ENCODE assay signal across 8 mouse cellular contexts in the genomic region with DNA sequence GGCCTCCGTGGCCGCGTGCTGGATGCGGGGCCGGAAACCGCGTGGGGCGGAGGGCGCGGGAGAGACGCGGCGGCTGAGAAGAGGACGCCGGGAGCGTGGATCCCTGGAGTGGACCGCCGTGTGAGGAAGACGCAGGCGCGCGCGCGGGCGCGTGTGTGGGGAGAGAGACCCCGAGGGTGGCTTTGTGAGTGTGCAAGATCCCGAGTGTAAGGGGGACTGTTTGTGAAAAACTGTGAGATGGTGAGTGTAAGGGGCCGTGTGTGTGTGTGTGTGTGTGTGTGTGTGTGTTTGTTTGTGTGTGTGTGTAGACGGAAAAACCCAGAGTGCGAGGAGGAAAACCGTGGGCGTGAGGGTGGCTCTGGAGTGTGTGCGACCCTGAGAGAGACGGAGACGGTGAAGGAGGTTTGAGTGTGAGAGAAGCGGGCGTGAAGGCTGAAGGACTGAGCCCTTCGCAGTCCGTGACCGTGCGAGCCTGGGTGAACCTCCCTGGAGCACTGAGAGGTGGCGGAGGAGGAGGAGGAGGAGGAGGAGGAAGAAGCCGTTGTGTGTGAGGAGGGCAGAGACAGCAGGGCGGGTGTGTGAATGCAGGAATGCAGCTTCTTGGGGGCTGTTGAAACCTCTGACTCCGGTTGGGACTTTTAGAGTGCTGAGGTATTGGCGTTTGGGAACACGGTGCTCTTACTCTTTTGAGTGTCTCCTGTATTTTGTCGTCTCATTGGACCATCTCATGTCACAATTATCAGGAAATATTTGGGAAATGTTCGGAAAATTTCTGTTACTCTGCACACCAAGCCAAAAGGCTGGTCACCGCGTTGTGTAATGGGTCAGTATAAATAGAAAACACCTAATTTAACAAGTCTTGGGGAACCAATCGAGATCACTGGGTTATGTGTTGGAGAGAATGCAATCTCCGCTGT. TPM values are rescaled to one million over a fixed set of nuclear protein-coding genes. Genes with fewer than 3 reads are reported as not detected.
DNase-seq lines count a peak whose midpoint lies in the region; ATAC-seq and TF ChIP-seq lines count a peak whose summit lies in the region.

No protein-coding gene starts in this region.

- H3K9me3 ChIP-seq in forebrain, embryonic 14.5 days (replicated peaks; ENCODE audit: control insufficient read depth, low read length) = no peaks in the 10 kb centered on the region
- H3K9me3 ChIP-seq in hindbrain, embryonic 13.5 days = no peaks in the 10 kb centered on the region
- H3K9me3 ChIP-seq in midbrain, embryonic 14.5 days (ENCODE audit: control insufficient read depth, low read length) = no peaks in the 10 kb centered on the region
- H3K9me3 ChIP-seq in stomach, embryonic 14.5 days (ENCODE audit: control insufficient read depth, low read depth, low read length) = no peaks in the 10 kb centered on the region

- peaks cover 4% of the 10 kb centered on the region; the same call in 1 of the 2 replicates for H3K36me3 ChIP-seq in forebrain, embryonic 14.5 days (ENCODE audit: control insufficient read depth, insufficient read depth, low read length)
- peaks cover 4% of the 10 kb centered on the region for H3K36me3 ChIP-seq in hindbrain, embryonic 13.5 days
- no peaks in the 10 kb centered on the region for H3K36me3 ChIP-seq in liver, adult 2 months (ENCODE audit: control insufficient read depth, insufficient read depth, low read length)
- no peaks in the 10 kb centered on the region for H3K36me3 ChIP-seq in midbrain, embryonic 14.5 days (ENCODE audit: control insufficient read depth, insufficient read depth, low read length)
- H3K36me3 ChIP-seq in stomach, embryonic 14.5 days (ENCODE audit: control insufficient read depth, insufficient read depth, low read length) = peaks cover 2% of the 10 kb centered on the region; the same call in 1 of the 2 replicates

- no peaks in the 10 kb centered on the region for H3K27me3 ChIP-seq in forebrain, embryonic 14.5 days (replicated peaks; ENCODE audit: control insufficient read depth, insufficient read depth, low read length)
- H3K27me3 ChIP-seq in hindbrain, embryonic 13.5 days = no peaks in the 10 kb centered on the region
- H3K27me3 ChIP-seq in liver, adult 2 months (ENCODE audit: control insufficient read depth, insufficient read depth, low read length) = peaks cover 11% of the 10 kb centered on the region
- H3K27me3 ChIP-seq in midbrain, embryonic 14.5 days (ENCODE audit: control insufficient read depth, insufficient read depth, low read length) = no peaks in the 10 kb centered on the region
- H3K27me3 ChIP-seq in stomach, embryonic 14.5 days (ENCODE audit: control insufficient read depth, insufficient read depth, low read length) = no peaks in the 10 kb centered on the region

- peak overlapping the region; percentile 91 for H3K4me2 ChIP-seq in forebrain, embryonic 14.5 days (ENCODE audit: low read length)
- peak overlapping the region; percentile 90 for H3K4me2 ChIP-seq in hindbrain, embryonic 13.5 days
- H3K4me2 ChIP-seq in midbrain, embryonic 14.5 days (ENCODE audit: low read length) = peak overlapping the region; percentile 92
- H3K4me2 ChIP-seq in stomach, embryonic 14.5 days (replicated peaks; ENCODE audit: low read depth, low read length) = peak overlapping the region; percentile 82

- H3K27ac ChIP-seq in forebrain, embryonic 14.5 days (ENCODE audit: low read depth, low read length) = peak overlapping the region; percentile 90
- peak overlapping the region; percentile 96 for H3K27ac ChIP-seq in hindbrain, embryonic 13.5 days
- no peak overlapping the region for H3K27ac ChIP-seq in liver, adult 2 months (replicated peaks; ENCODE audit: insufficient read depth, low read depth, low read length)
- peak overlapping the region; percentile 95 for H3K27ac ChIP-seq in midbrain, embryonic 14.5 days (replicated peaks; ENCODE audit: low read depth, low read length)
- peak overlapping the region; percentile 66 for H3K27ac ChIP-seq in stomach, embryonic 14.5 days (ENCODE audit: low read length)

- peak; percentile 80 for ATAC-seq in forebrain, embryonic 14.5 days
- ATAC-seq in hindbrain, embryonic 13.5 days (ENCODE audit: low FRiP score) = peak; percentile 85
- peak; percentile 78 for ATAC-seq in midbrain, embryonic 14.5 days (ENCODE audit: low FRiP score, low TSS enrichment)
- ATAC-seq in stomach, embryonic 14.5 days (ENCODE audit: insufficient number of reproducible peaks, insufficient read depth, low FRiP score, low read depth) = peak; percentile 63

- TF ChIP-seq POLR2A in liver, adult 2 months (IDR thresholded peaks at IDR 0.05; ENCODE audit: extremely low read depth, insufficient read depth, low read length) = no peak

- intact Hi-C loops in heart, postnatal 25 days (cut with DNase I) = no loop called here

- peaks cover 5% of the 10 kb centered on the region; the same call in 1 of the 2 replicates for H3K4me1 ChIP-seq in forebrain, embryonic 14.5 days (ENCODE audit: control insufficient read depth, insufficient read depth, low read length)
- peaks cover 13% of the 10 kb centered on the region for H3K4me1 ChIP-seq in hindbrain, embryonic 13.5 days (replicated peaks)
- H3K4me1 ChIP-seq in liver, adult 2 months (ENCODE audit: control insufficient read depth, insufficient read depth, low read length) = peaks cover 7% of the 10 kb centered on the region; the same call in 1 of the 2 replicates
- H3K4me1 ChIP-seq in midbrain, embryonic 14.5 days (ENCODE audit: control insufficient read depth, insufficient read depth, low read length) = peaks cover 8% of the 10 kb centered on the region
- H3K4me1 ChIP-seq in stomach, embryonic 14.5 days (ENCODE audit: control insufficient read depth, insufficient read depth, low read length) = peaks cover 3% of the 10 kb centered on the region; the same call in 1 of the 2 replicates

- DNase-seq in heart, adult 11 months = peak; percentile 95
- DNase-seq in heart, postnatal 25 days (ENCODE audit: low spot score) = no peak
- peak; percentile 29 for DNase-seq in adrenal gland, postnatal 25 days
- DNase-seq in forebrain, embryonic 14.5 days (ENCODE audit: low spot score) = peak; percentile 75
- no peak for DNase-seq in liver, adult 2 months (ENCODE audit: extremely low read depth, low read depth, low spot score)
- peak; percentile 86 for DNase-seq in midbrain, embryonic 14.5 days

- H3K9ac ChIP-seq in forebrain, embryonic 14.5 days (ENCODE audit: low read length) = peak overlapping the region; percentile 93
- H3K9ac ChIP-seq in hindbrain, embryonic 13.5 days = peak overlapping the region; percentile 93
- H3K9ac ChIP-seq in liver, adult 2 months (ENCODE audit: low read depth, low read length) = peak overlapping the region; percentile 69
- H3K9ac ChIP-seq in midbrain, embryonic 14.5 days (replicated peaks; ENCODE audit: low read length) = peak overlapping the region; percentile 93
- H3K9ac ChIP-seq in stomach, embryonic 14.5 days (replicated peaks; ENCODE audit: low read depth, low read length) = peak overlapping the region; percentile 72

- peak overlapping the region; percentile 81 for H3K4me3 ChIP-seq in forebrain, embryonic 14.5 days (ENCODE audit: low read depth, low read length)
- peak overlapping the region; percentile 70 for H3K4me3 ChIP-seq in hindbrain, embryonic 13.5 days
- peak overlapping the region; percentile 80 for H3K4me3 ChIP-seq in liver, adult 2 months (ENCODE audit: insufficient read depth, low read depth, low read length)
- peak overlapping the region; percentile 77 for H3K4me3 ChIP-seq in midbrain, embryonic 14.5 days (replicated peaks; ENCODE audit: low read depth, low read length)
- peak overlapping the region; percentile 77 for H3K4me3 ChIP-seq in stomach, embryonic 14.5 days (ENCODE audit: low read depth, low read length)

- H3K79me2 ChIP-seq in liver, adult 2 months (ENCODE audit: control insufficient read depth, insufficient read depth, low read length) = no peaks in the 10 kb centered on the region

- no peak for TF ChIP-seq CTCF in liver, adult 2 months (IDR thresholded peaks at IDR 0.05; ENCODE audit: low read depth, low read length)

- WGBS in forebrain, embryonic 14.5 days = 2% methylated on average over 54 of the region's 54 CpGs
- 2% methylated on average over 54 of the region's 54 CpGs for WGBS in hindbrain, embryonic 13.5 days
- WGBS in liver, adult 2 months = 4% methylated on average over 53 of the region's 54 CpGs
- WGBS in midbrain, embryonic 14.5 days = 2% methylated on average over 54 of the region's 54 CpGs
- under 1% methylated on average over 54 of the region's 54 CpGs for WGBS in stomach, embryonic 14.5 days

RNA-seq across cellular contexts. Expression of a gene that starts 0.6 kb away (rescaled TPM):
- 10 to 100 TPM; 12.0 to 12.2 TPM for total RNA-seq in heart, postnatal 25 days (2021)
- 25.6 and 29.0 TPM in 2 replicates for total RNA-seq in adrenal gland, postnatal 25 days (2021)
- 78.2 and 86.3 TPM in 2 replicates for polyA plus RNA-seq in forebrain, embryonic 14.5 days (2014; fragmentation: Nextera tagmentation; extraction: Ambion mirVana)
- polyA plus RNA-seq in hindbrain, embryonic 13.5 days (2015; fragmentation: Nextera tagmentation; extraction: Ambion mirVana) = 66.4 and 71.4 TPM in 2 replicates
- total RNA-seq in liver, adult 2 months (2014; rRNA removed) = 0.09 and 0.27 TPM in 2 replicates
- 0.21 and 0.91 TPM in 2 replicates for polyA plus RNA-seq in liver, adult 2 months (2012; rRNA removed)
- 76.1 and 77.8 TPM in 2 replicates for polyA plus RNA-seq in midbrain, embryonic 14.5 days (2014; fragmentation: Nextera tagmentation; extraction: Ambion mirVana)
- 60.4 and 65.6 TPM in 2 replicates for polyA plus RNA-seq in stomach, embryonic 14.5 days (2014; fragmentation: Nextera tagmentation; extraction: Ambion mirVana)

RNA-seq across cellular contexts. Expression of a gene that starts 19.1 kb away (rescaled TPM):
- total RNA-seq in heart, postnatal 25 days (2021) = 1 to 10 TPM; 7.8 to 8.7 TPM
- 27.6 and 27.7 TPM in 2 replicates for total RNA-seq in adrenal gland, postnatal 25 days (2021)
- polyA plus RNA-seq in forebrain, embryonic 14.5 days (2014; fragmentation: Nextera tagmentation; extraction: Ambion mirVana) = 7.8 and 7.9 TPM in 2 replicates
- polyA plus RNA-seq in hindbrain, embryonic 13.5 days (2015; fragmentation: Nextera tagmentation; extraction: Ambion mirVana) = 20.0 and 22.3 TPM in 2 replicates
- total RNA-seq in liver, adult 2 months (2014; rRNA removed) = 11.3 and 12.5 TPM in 2 replicates
- polyA plus RNA-seq in liver, adult 2 months (2012; rRNA removed) = 8.7 and 10.6 TPM in 2 replicates
- 6.5 and 16.0 TPM in 2 replicates for polyA plus RNA-seq in midbrain, embryonic 14.5 days (2014; fragmentation: Nextera tagmentation; extraction: Ambion mirVana)
- 3.9 and 4.0 TPM in 2 replicates for polyA plus RNA-seq in stomach, embryonic 14.5 days (2014; fragmentation: Nextera tagmentation; extraction: Ambion mirVana)

RNA-seq across cellular contexts. Expression of a gene that starts 32.5 kb away (rescaled TPM):
- under 1 TPM; 0.53 to 0.60 TPM for total RNA-seq in heart, postnatal 25 days (2021)
- 2.0 and 3.9 TPM in 2 replicates for total RNA-seq in adrenal gland, postnatal 25 days (2021)
- polyA plus RNA-seq in forebrain, embryonic 14.5 days (2014; fragmentation: Nextera tagmentation; extraction: Ambion mirVana) = 0.15 TPM in 1 of 2 replicates, not detected in the other
- 0.14 and 0.26 TPM in 2 replicates for polyA plus RNA-seq in hindbrain, embryonic 13.5 days (2015; fragmentation: Nextera tagmentation; extraction: Ambion mirVana)
- total RNA-seq in liver, adult 2 months (2014; rRNA removed) = 43.6 and 50.5 TPM in 2 replicates
- polyA plus RNA-seq in liver, adult 2 months (2012; rRNA removed) = 76.8 and 86.2 TPM in 2 replicates
- polyA plus RNA-seq in midbrain, embryonic 14.5 days (2014; fragmentation: Nextera tagmentation; extraction: Ambion mirVana) = 0.25 TPM in 1 of 2 replicates, not detected in the other
- 30.0 and 35.4 TPM in 2 replicates for polyA plus RNA-seq in stomach, embryonic 14.5 days (2014; fragmentation: Nextera tagmentation; extraction: Ambion mirVana)

RNA-seq across cellular contexts. Expression of a gene that starts 41.5 kb away (rescaled TPM):
- total RNA-seq in heart, postnatal 25 days (2021) = 10 to 100 TPM in 1 of 2 experiments, 1 to 10 TPM in 1; 9.6 to 10.9 TPM
- total RNA-seq in adrenal gland, postnatal 25 days (2021) = 28.5 and 30.2 TPM in 2 replicates
- 27.7 and 33.8 TPM in 2 replicates for polyA plus RNA-seq in forebrain, embryonic 14.5 days (2014; fragmentation: Nextera tagmentation; extraction: Ambion mirVana)
- 39.2 and 42.0 TPM in 2 replicates for polyA plus RNA-seq in hindbrain, embryonic 13.5 days (2015; fragmentation: Nextera tagmentation; extraction: Ambion mirVana)
- 21.9 and 23.0 TPM in 2 replicates for total RNA-seq in liver, adult 2 months (2014; rRNA removed)
- 8.3 and 11.0 TPM in 2 replicates for polyA plus RNA-seq in liver, adult 2 months (2012; rRNA removed)
- 32.3 and 32.9 TPM in 2 replicates for polyA plus RNA-seq in midbrain, embryonic 14.5 days (2014; fragmentation: Nextera tagmentation; extraction: Ambion mirVana)
- 35.4 and 36.6 TPM in 2 replicates for polyA plus RNA-seq in stomach, embryonic 14.5 days (2014; fragmentation: Nextera tagmentation; extraction: Ambion mirVana)

RNA-seq across cellular contexts. Expression of a gene that starts 41.5 kb away (rescaled TPM):
- 10 to 100 TPM; 23.1 to 25.8 TPM for total RNA-seq in heart, postnatal 25 days (2021)
- 28.4 and 31.1 TPM in 2 replicates for total RNA-seq in adrenal gland, postnatal 25 days (2021)
- 54.1 and 59.5 TPM in 2 replicates for polyA plus RNA-seq in forebrain, embryonic 14.5 days (2014; fragmentation: Nextera tagmentation; extraction: Ambion mirVana)
- 56.6 and 57.9 TPM in 2 replicates for polyA plus RNA-seq in hindbrain, embryonic 13.5 days (2015; fragmentation: Nextera tagmentation; extraction: Ambion mirVana)
- total RNA-seq in liver, adult 2 months (2014; rRNA removed) = 9.7 and 9.9 TPM in 2 replicates
- polyA plus RNA-seq in liver, adult 2 months (2012; rRNA removed) = 8.8 and 12.0 TPM in 2 replicates
- 52.1 and 56.5 TPM in 2 replicates for polyA plus RNA-seq in midbrain, embryonic 14.5 days (2014; fragmentation: Nextera tagmentation; extraction: Ambion mirVana)
- polyA plus RNA-seq in stomach, embryonic 14.5 days (2014; fragmentation: Nextera tagmentation; extraction: Ambion mirVana) = 46.2 and 47.2 TPM in 2 replicates

Comparison
In these comparisons a context has a peak if more than half of its experiments do, and no peak if none do; other contexts are left out.
1. DNase-seq: peak in heart, adult 11 months (single experiment), adrenal gland, postnatal 25 days (single experiment), forebrain, embryonic 14.5 days (single experiment) and midbrain, embryonic 14.5 days (single experiment); none in heart, postnatal 25 days (single experiment) and liver, adult 2 months (single experiment).
2. RNA of a gene that starts 0.6 kb away (polyA plus RNA-seq): 78.2 to 86.3 TPM in forebrain, embryonic 14.5 days, 76.1 to 77.8 TPM in midbrain, embryonic 14.5 days, 66.4 to 71.4 TPM in hindbrain, embryonic 13.5 days and 60.4 to 65.6 TPM in stomach, embryonic 14.5 days; 0.21 to 0.91 TPM in liver, adult 2 months; every median in the first group is over 10 times any median in the second.
3. RNA of a gene that starts 32.5 kb away (polyA plus RNA-seq): 76.8 to 86.2 TPM in liver, adult 2 months and 30.0 to 35.4 TPM in stomach, embryonic 14.5 days; 0.14 to 0.26 TPM in hindbrain, embryonic 13.5 days, 0.25 TPM in midbrain, embryonic 14.5 days and 0.15 TPM in forebrain, embryonic 14.5 days; every median in the first group is over 10 times any median in the second.
4. Peak in every context shown above with its lines, with median percentiles within 50 percentile points of each other: ATAC-seq, H3K4me2 ChIP-seq, H3K4me3 ChIP-seq and H3K9ac ChIP-seq.